Mouse (Mus musculus) liver, embryonic 13.5 days (tissue): ENCODE measurements around the gene Eno3. TPM values are rescaled to one million over a fixed set of nuclear protein-coding genes. Genes with fewer than 3 reads are reported as not detected.

Experiments used
- ATAC-seq: fragments of 200-750 bp; cut with Nextera tagmentation; 2 replicates; pipeline ENCODE4 v1.8.0; 2017; ENCODE audit warnings: low read depth, mild to moderate bottlenecking, moderate number of reproducible peaks, moderate library complexity
- DNase-seq: peaks from one replicate; pipeline ENCODE4 v3.0.0; 2022
- H3K27ac ChIP-seq: fragments of 300-500 bp; sonication (generic); 2 replicates; pipeline ENCODE4 v1.5.1; 2015; ENCODE audit warnings: moderate library complexity, mild to moderate bottlenecking, inconsistent platforms
- H3K27me3 ChIP-seq: fragments of 300-500 bp; sonication (generic); 2 replicates; pipeline ENCODE4 v1.6.1; 2015; ENCODE audit warnings: mild to moderate bottlenecking, inconsistent platforms
- H3K36me3 ChIP-seq: fragments of 300-500 bp; sonication (generic); 2 replicates; pipeline ENCODE4 v1.6.1; 2015; ENCODE audit warnings: mild to moderate bottlenecking, inconsistent platforms
- H3K4me1 ChIP-seq: fragments of 300-500 bp; sonication (generic); replicated peaks from 2 replicates; pipeline ENCODE4 v1.6.1; 2015; ENCODE audit warnings: inconsistent platforms
- H3K4me2 ChIP-seq: fragments of 300-500 bp; sonication (generic); 2 replicates; pipeline ENCODE4 v1.6.1; 2015; ENCODE audit warnings: inconsistent platforms, mild to moderate bottlenecking, moderate library complexity
- H3K4me3 ChIP-seq: fragments of 300-500 bp; sonication (generic); replicated peaks from 2 replicates; pipeline ENCODE4 v1.5.1; 2015; ENCODE audit warnings: mild to moderate bottlenecking, inconsistent platforms
- H3K9ac ChIP-seq: fragments of 300-500 bp; sonication (generic); 2 replicates; pipeline ENCODE4 v1.6.1; 2015; ENCODE audit warnings: mild to moderate bottlenecking, inconsistent platforms
- H3K9me3 ChIP-seq: fragments of 300-500 bp; sonication (generic); replicated peaks from 2 replicates; pipeline ENCODE4 v1.6.1; 2016; ENCODE audit warnings: inconsistent platforms
- WGBS: fragments of 180-500 bp; shearing (Covaris S2); methylation state at CpG from one replicate; pipeline ENCODE4 v1.1.7; 2015; ENCODE audit not compliant: insufficient replicate concordance; 5-methylcytosine and 5-hydroxymethylcytosine counted together
- polyA plus RNA-seq: library from polyadenylated mRNA; unstranded; fragments of >200 nt; fragmentation: Nextera tagmentation; extraction: Ambion mirVana; gene quantifications from 2 replicates; pipeline ENCODE4 v1.2.1, GENCODE M21; 2015

Eno3 gene
- polyA plus RNA-seq, 1 experiment from 2014 or later, result 6.7 TPM

DNA sequence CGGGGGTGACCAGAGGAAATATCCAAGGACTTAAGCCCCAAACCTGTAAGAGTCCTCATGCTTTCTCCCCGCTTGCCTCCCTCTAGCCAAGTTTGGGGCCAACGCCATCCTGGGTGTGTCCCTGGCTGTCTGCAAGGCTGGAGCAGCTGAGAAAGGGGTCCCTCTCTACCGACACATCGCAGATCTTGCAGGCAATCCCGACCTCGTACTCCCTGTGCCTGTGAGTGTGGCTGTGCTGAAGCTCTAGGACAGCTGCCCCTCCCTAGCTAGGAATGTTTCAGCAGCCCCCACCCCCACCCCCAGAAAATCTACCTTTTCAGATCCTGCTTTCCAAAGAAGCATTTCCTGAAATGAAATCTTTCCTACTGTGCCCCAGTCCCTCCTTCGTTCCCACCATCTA, 1.9 kb downstream of the Eno3 start:
- Histone ChIP-seq H3K4me2 (no peak overlapping the region), H3K9ac (no peak overlapping the region), H3K4me1 (peaks cover 34% of the 10 kb centered on the region), H3K4me3 (no peak overlapping the region), H3K36me3 (peaks cover 32% of the 10 kb centered on the region), H3K9me3 (no peaks in the 10 kb centered on the region), H3K27me3 (no peaks in the 10 kb centered on the region), H3K27ac (no peak overlapping the region)
- 73% methylated on average over 8 of the region's 8 CpGs for WGBS
- no peak for DNase-seq
- ATAC-seq, result no peak

DNA sequence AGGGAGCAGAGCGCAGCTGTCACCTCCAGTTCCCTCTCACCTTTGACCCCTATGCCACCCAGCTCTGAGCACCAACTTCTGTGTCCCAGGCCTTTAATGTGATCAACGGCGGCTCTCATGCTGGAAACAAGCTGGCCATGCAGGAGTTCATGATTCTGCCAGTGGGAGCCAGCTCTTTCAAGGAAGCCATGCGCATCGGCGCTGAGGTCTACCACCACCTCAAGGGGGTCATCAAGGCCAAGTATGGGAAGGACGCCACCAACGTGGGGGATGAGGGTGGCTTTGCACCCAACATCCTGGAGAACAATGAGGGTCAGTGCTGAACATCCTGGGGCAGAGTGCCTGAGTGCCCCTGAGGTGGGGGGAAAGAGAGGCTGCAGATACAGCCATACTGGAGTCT, 3.6 kb downstream of the Eno3 start:
- WGBS, result 82% methylated on average over 8 of the region's 8 CpGs
- no peak for ATAC-seq
- Histone ChIP-seq H3K36me3 (peaks cover 45% of the 10 kb centered on the region), H3K27me3 (no peaks in the 10 kb centered on the region), H3K4me2 (no peak overlapping the region), H3K9ac (no peak overlapping the region), H3K4me1 (peaks cover 28% of the 10 kb centered on the region), H3K4me3 (no peak overlapping the region), H3K27ac (no peak overlapping the region; the same call in 1 of the 2 replicates), H3K9me3 (no peaks in the 10 kb centered on the region)
- no peak for DNase-seq

DNA sequence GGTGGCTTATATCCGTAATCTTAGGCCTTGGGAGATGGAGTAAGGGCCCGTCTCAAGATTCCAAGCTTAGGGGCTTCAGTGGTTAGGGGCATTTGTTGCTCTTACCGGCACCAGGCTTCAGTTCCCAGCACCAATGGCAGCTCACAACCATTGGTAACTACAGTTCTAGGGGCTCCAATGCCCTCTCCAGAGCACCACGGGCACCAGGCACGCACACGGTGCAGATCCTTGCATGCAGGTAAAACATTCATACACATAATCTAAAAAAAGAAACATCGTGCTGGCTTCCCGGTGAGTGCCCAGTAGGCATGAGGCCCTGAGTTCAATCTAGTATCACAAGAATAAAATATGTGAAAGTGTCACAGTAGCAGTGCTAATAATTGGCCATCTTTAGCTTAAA, 6.1 kb downstream of the Eno3 start:
- Histone ChIP-seq H3K9ac (no peak overlapping the region), H3K36me3 (peaks cover 52% of the 10 kb centered on the region), H3K27me3 (no peaks in the 10 kb centered on the region), H3K4me2 (no peak overlapping the region), H3K4me3 (no peak overlapping the region), H3K4me1 (peaks cover 24% of the 10 kb centered on the region), H3K27ac (no peak overlapping the region), H3K9me3 (no peaks in the 10 kb centered on the region)
- DNase-seq (no peak), ATAC-seq (no peak)
- WGBS, result 92% methylated on average over 8 of the region's 8 CpGs

DNA sequence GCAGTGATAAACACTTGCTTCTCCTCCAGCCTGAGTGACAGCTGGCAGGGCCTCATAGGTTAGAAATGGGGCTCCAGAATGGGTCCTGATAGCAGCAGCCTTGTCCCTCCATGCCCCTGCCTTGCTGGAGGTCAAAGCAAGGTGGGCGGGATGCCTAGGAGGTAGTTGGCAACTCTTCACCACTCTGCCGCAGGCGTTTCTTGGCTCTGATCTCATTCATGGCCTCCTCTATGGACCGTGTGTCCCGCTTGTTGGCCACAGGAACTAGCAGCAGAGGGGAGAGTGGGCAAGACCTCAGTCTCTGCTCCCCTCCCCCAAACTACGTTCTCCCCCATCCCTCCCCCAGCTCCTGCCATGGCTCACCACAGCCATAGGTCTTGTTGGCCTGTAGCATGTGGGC, 7.0 kb downstream of the Eno3 start:
- no peak for DNase-seq
- Histone ChIP-seq H3K9me3 (no peaks in the 10 kb centered on the region), H3K4me1 (peaks cover 23% of the 10 kb centered on the region), H3K4me3 (no peak overlapping the region), H3K9ac (no peak overlapping the region), H3K27ac (no peak overlapping the region), H3K4me2 (no peak overlapping the region), H3K36me3 (peaks cover 52% of the 10 kb centered on the region), H3K27me3 (no peaks in the 10 kb centered on the region)
- 85% methylated on average over 6 of the region's 6 CpGs for WGBS
- no peak for ATAC-seq

- H3K36me3 ChIP-seq, result peaks cover 52% of the 10 kb centered on the region
- H3K4me2 ChIP-seq, result no peak overlapping the region
- H3K4me3 ChIP-seq, result no peak overlapping the region
- no peaks in the 10 kb centered on the region for H3K9me3 ChIP-seq
- DNase-seq, result no peak
- no peak for ATAC-seq
- H3K4me1 ChIP-seq, result peaks cover 26% of the 10 kb centered on the region
- H3K27ac ChIP-seq, result no peak overlapping the region
- WGBS, result 87% methylated on average over 9 of the region's 9 CpGs
- H3K27me3 ChIP-seq, result no peaks in the 10 kb centered on the region
- H3K9ac ChIP-seq, result no peak overlapping the region
Measured at GRCm38 (mm10) chr11:70664741-70665140, 7.7 kb downstream of the Eno3 start.

DNA sequence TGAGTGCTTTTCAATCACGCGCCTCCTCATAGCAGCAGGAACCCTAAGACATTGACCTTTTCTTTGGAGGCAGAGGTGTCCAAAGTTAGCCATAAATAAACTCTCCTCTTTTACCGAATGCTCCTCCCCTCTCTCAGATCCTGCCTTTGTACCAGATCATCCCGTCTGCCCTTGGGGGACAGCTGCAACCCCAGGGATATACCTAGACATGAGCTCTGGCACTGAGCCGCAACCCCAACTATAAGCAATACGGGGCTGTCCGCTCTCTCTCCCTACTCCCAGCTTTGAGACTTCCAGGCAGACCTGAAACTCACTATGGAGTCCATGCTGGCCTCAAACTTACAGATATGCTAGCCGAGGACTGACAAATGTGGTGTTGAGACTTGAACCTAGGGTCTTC, 9.7 kb downstream of the Eno3 start:
- Histone ChIP-seq H3K27ac (no peak overlapping the region), H3K36me3 (peaks cover 50% of the 10 kb centered on the region), H3K4me3 (no peak overlapping the region), H3K27me3 (no peaks in the 10 kb centered on the region), H3K4me2 (no peak overlapping the region), H3K4me1 (peaks cover 44% of the 10 kb centered on the region), H3K9ac (no peak overlapping the region), H3K9me3 (no peaks in the 10 kb centered on the region)
- DNase-seq (no peak), ATAC-seq (no peak)
- 86% methylated on average over 8 of the region's 8 CpGs for WGBS

DNA sequence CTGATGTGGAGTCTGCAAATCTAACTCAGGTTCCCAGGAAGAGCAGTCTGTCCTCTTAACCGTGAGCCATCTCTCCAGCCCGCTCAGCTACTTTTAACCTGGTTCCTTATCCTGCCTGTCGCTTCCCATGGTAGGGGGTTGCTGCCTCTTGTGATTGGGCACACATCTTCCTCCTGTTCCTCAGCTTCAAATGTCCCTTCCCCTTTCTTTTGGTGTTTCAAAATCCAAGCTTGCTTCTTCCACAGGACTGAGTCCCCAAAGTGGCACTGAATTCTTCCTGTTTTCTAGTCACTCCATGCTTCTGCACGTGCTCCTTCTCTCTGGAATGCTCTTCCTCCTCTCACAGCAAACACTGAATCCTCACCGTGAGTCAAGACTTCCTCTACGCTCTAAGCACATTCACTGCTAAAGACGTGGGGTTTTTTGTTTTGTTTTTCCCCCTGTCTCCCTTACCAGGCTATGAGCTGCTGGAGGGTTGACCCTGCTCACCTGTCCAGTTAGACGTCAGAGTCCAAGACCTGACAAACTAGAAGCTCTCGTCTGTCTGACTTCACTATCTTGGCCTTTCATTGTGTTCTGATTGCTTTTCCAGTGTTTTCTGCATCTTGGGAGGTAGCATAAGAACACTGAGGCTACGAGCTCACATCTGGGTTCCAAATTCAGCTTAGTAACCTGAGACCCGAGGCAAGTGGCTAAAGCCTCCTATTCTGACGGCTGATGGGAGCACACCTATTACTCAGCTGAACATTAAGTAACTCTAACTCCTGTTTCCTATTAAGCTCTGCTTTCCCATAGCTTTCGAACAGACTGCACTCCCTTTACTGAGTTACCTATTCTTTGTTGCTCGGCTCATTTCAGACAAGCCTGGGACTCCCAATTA, 10.5 kb downstream of the Eno3 start:
- peaks cover 44% of the 10 kb centered on the region for H3K36me3 ChIP-seq
- WGBS, result 62% methylated on average over 14 of the region's 14 CpGs
- H3K9me3 ChIP-seq, result no peaks in the 10 kb centered on the region
- no peaks in the 10 kb centered on the region for H3K27me3 ChIP-seq
- ATAC-seq, result no peak
- H3K9ac ChIP-seq, result peak overlapping the region; percentile 75
- H3K4me3 ChIP-seq, result peak overlapping the region; percentile 79
- peaks cover 46% of the 10 kb centered on the region for H3K4me1 ChIP-seq
- no peak for DNase-seq
- H3K4me2 ChIP-seq, result peak overlapping the region; percentile 78
- peak overlapping the region; percentile 92 for H3K27ac ChIP-seq

DNA sequence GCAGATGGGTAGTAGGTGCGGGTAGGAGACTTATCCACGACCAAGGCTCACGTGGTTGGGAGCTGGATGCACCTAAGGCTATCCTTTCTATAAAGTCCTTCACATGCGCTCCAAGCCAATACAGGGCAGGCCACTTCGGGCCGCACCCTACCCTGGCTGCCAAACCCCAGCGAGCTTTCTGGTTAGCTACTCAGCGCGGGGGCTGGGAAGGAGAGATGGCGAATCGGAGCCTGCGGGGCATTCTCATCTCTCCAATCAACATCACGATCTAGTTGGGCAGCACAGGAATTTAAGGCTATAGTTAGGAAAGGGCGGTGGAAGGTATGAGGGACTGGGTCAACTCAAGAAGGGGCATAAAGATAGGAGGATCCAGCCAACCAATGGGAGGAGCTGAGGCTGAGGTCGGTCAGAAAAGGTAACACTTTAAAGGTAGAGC, 11.4 kb downstream of the Eno3 start:
- H3K27me3 ChIP-seq, result no peaks in the 10 kb centered on the region
- H3K9me3 ChIP-seq, result no peaks in the 10 kb centered on the region
- no peak for DNase-seq

DNA sequence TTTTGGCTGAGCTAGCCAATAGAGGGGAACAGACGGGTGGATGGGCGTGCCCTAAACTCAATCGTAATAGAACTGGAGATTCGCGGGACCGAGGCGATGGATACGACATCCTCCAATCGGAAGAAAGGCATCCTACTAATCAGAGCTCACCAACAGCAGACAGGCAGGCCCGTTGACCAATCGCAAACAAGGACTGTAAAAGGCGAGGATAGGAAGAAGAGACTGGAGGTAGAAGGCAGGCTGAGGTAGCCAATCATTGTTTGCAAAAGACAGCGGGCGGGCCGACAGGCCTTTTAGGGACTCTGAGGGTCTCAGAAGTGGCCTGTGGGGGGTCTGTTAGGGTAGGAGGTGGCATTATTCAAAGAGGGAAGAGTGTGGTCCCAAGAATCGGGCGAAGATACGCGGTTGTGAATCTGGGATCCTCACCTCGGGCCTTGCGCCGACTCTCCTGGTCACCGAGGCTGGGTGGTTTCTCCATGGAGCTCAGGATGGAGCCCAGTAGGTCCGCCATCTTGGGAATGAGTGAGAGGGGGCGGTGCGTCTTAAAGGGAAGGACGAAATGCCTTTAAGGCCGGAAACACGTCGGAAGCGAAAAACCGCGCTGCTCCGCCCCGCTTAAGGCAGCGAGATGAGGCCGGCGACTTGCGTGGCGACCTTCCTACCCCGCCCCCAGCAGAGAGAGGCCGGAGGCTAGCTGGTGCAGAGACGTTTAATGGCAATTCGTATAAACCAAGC, 11.9 kb downstream of the Eno3 start, which contains the start of gene Spag7:
Gene Spag7, minus strand, starts transcription at position 646 of the 735 bp plus-strand sequence.
- Histone ChIP-seq H3K27ac (peak within 1 kb of the TSS; percentile 94), H3K27me3 (no peaks in the 10 kb centered on the region), H3K4me2 (peak within 1 kb of the TSS; percentile 98), H3K36me3 (peaks cover 33% of the 10 kb centered on the region), H3K9ac (peak within 1 kb of the TSS; percentile 91), H3K4me1 (peaks cover 46% of the 10 kb centered on the region), H3K9me3 (no peaks in the 10 kb centered on the region), H3K4me3 (peak within 1 kb of the TSS; percentile 79)
- WGBS, result under 1% methylated on average over 44 of the region's 44 CpGs
- peak; percentile 97 for DNase-seq
- peak; percentile 89 for ATAC-seq

More for the DNA sequence above, 11.4 kb downstream of the Eno3 start:
- peaks cover 36% of the 10 kb centered on the region for H3K36me3 ChIP-seq
- H3K4me2 ChIP-seq, result peak overlapping the region; percentile 78
- peak overlapping the region; percentile 75 for H3K9ac ChIP-seq
- peak overlapping the region; percentile 92 for H3K27ac ChIP-seq
- WGBS, result under 1% methylated on average over 15 of the region's 15 CpGs
- peaks cover 46% of the 10 kb centered on the region for H3K4me1 ChIP-seq
- ATAC-seq, result peak; percentile 71
- H3K4me3 ChIP-seq, result peak overlapping the region; percentile 79

GRCm38 (mm10) chr11:70669582-70670345, 12.8 kb downstream of the Eno3 start:
- Histone ChIP-seq H3K9ac (peak overlapping the region; percentile 91), H3K27ac (peak overlapping the region; percentile 94), H3K4me1 (peaks cover 50% of the 10 kb centered on the region), H3K4me3 (peak overlapping the region; percentile 79), H3K27me3 (no peaks in the 10 kb centered on the region), H3K9me3 (no peaks in the 10 kb centered on the region), H3K36me3 (peaks cover 32% of the 10 kb centered on the region), H3K4me2 (peak overlapping the region; percentile 98)
- DNase-seq (peak; percentile 78), ATAC-seq (peak; percentile 1; the same call in 1 of the 2 replicates)
- 2% methylated on average over 31 of the region's 31 CpGs for WGBS

GRCm38 (mm10) chr11:70670483-70670882, 13.5 kb downstream of the Eno3 start:
- Histone ChIP-seq H3K9ac (peak overlapping the region; percentile 91), H3K4me3 (peak overlapping the region; percentile 79), H3K4me2 (peak overlapping the region; percentile 98), H3K9me3 (no peaks in the 10 kb centered on the region), H3K27ac (peak overlapping the region; percentile 94), H3K27me3 (no peaks in the 10 kb centered on the region), H3K4me1 (peaks cover 50% of the 10 kb centered on the region), H3K36me3 (peaks cover 29% of the 10 kb centered on the region)
- ATAC-seq (no peak), DNase-seq (no peak)
- 54% methylated on average over 14 of the region's 14 CpGs for WGBS
